Mouse (Mus musculus) neural tube, embryonic 11.5 days (tissue): ENCODE measurements around the gene Odaph. TPM values are rescaled to one million over a fixed set of nuclear protein-coding genes. Genes with fewer than 3 reads are reported as not detected.

Experiments used
- ATAC-seq: fragments of 200-750 bp; cut with Nextera tagmentation; 2 replicates; pipeline ENCODE4 v1.8.0; 2017; ENCODE audit warnings: moderate number of reproducible peaks, mild to moderate bottlenecking, moderate TSS enrichment, moderate library complexity; ENCODE audit not compliant: insufficient read depth, low FRiP score, low TSS enrichment
- DNase-seq: peaks from one replicate; pipeline ENCODE4 v3.0.0-alpha.2; 2015; ENCODE audit warnings: low spot score
- H3K27ac ChIP-seq: fragments of 300-500 bp; sonication (generic); 2 replicates; pipeline ENCODE4 v1.5.1; 2014; ENCODE audit warnings: low read depth, mild to moderate bottlenecking, low read length
- H3K27me3 ChIP-seq: fragments of 300-500 bp; sonication (generic); 2 replicates; pipeline ENCODE4 v1.6.1; 2014; ENCODE audit warnings: mild to moderate bottlenecking, low read length, mixed read lengths; ENCODE audit not compliant: control insufficient read depth, insufficient read depth
- H3K36me3 ChIP-seq: fragments of 300-500 bp; sonication (generic); 2 replicates; pipeline ENCODE4 v1.6.1; 2014; ENCODE audit warnings: mild to moderate bottlenecking, low read length, moderate library complexity, mixed read lengths; ENCODE audit not compliant: control insufficient read depth, insufficient read depth
- H3K4me1 ChIP-seq: fragments of 300-500 bp; sonication (generic); 2 replicates; pipeline ENCODE4 v1.6.1; 2014; ENCODE audit warnings: low read length, mixed read lengths; ENCODE audit not compliant: control insufficient read depth, insufficient read depth
- H3K4me2 ChIP-seq: fragments of 300-500 bp; sonication (generic); 2 replicates; pipeline ENCODE4 v1.6.1; 2014; ENCODE audit warnings: low read depth, mild to moderate bottlenecking, moderate library complexity
- H3K4me3 ChIP-seq: fragments of 300-500 bp; sonication (generic); 2 replicates; pipeline ENCODE4 v1.5.1; 2014; ENCODE audit warnings: low read depth, low read length
- H3K9ac ChIP-seq: fragments of 300-500 bp; sonication (generic); 2 replicates; pipeline ENCODE4 v1.6.1; 2014; ENCODE audit warnings: mild to moderate bottlenecking, low read length
- H3K9me3 ChIP-seq: fragments of 300-500 bp; sonication (generic); 2 replicates; pipeline ENCODE4 v1.6.1; 2016; ENCODE audit warnings: low read length; ENCODE audit not compliant: control insufficient read depth
- WGBS: fragments of 180-500 bp; shearing (Covaris S2); extraction: QIAGEN DNeasy Blood & Tissue Kit; methylation state at CpG from one replicate; pipeline ENCODE4 v1.1.7; 2014; 5-methylcytosine and 5-hydroxymethylcytosine counted together
- polyA plus RNA-seq: library from polyadenylated mRNA; unstranded; fragments of >200 nt; fragmentation: Nextera tagmentation; extraction: Ambion mirVana; gene quantifications from 2 replicates; pipeline ENCODE4 v1.2.1, GENCODE M21; 2014

Odaph gene
- polyA plus RNA-seq, 1 experiment from 2014 or later, result not detected

DNA sequence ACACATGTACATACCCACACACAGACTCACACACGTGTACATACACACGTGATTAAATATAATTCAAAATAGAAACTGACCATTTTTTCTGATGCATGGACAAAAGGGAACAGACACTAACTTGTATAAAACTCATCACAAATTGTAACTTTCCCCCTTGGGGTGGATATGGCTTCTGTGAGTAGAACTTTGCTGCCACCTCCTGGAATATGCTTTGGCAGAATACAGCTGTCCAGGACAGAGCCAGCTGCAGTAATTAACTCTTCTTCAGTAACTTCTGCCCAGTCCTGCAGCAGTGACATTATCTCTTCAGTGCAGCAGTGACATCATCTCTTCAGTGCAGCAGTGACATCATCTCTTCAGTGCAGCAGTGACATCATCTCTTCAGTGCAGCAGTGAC is 15.7 kb downstream of the Odaph start:
- 72% methylated on average over 2 of the region's 2 CpGs for WGBS
- Histone ChIP-seq H3K9me3 (no peaks in the 10 kb centered on the region), H3K4me3 (no peak overlapping the region), H3K36me3 (no peaks in the 10 kb centered on the region), H3K27ac (no peak overlapping the region), H3K4me1 (no peaks in the 10 kb centered on the region), H3K9ac (no peak overlapping the region), H3K27me3 (no peaks in the 10 kb centered on the region), H3K4me2 (no peak overlapping the region)
- DNase-seq (peak; percentile 16), ATAC-seq (no peak)

DNA sequence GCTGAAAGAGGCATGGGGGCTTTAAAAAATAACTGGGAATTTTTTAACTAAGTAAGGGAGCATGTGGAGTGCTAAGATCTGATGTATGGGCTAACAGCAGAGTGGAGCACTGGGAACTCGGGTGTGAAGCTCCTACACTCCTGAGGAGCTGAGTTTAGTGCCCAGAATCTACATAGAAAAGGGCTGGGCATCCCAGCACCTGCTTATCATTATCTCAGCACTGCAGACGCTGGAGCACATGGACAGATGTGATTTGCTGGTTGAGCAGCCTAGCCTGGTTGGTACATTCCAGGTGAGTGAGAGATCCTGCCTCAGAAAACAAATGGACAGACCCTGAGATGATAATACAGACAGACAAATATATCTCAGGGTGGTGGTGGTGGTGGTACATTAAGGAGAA is 22.6 kb downstream of the Odaph start:
- Histone ChIP-seq H3K9ac (no peak overlapping the region), H3K4me2 (no peak overlapping the region), H3K4me3 (no peak overlapping the region), H3K36me3 (no peaks in the 10 kb centered on the region), H3K4me1 (no peaks in the 10 kb centered on the region), H3K27ac (no peak overlapping the region), H3K9me3 (no peaks in the 10 kb centered on the region), H3K27me3 (no peaks in the 10 kb centered on the region)
- 21% methylated on average over 2 of the region's 2 CpGs for WGBS
- DNase-seq (no peak), ATAC-seq (no peak)

DNA sequence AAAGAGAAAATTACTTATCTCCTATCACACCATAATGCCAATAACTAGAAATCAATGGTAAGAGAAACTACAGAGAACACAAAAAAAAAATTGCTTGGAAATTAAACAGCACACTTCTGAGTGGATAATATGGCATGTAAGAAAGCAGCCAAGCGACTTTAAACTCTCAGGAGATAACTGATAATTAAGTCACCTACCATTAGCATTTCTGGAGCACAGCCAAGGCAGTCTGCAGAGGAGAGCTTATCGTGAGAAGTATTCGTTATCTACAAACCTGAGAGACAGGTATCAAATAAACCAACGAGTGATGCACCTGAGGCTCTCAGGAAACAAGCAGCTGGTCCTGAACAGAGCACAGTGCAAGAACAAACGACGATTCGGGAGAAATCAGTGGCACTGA is 24.5 kb downstream of the Odaph start:
- H3K4me1 ChIP-seq, result no peaks in the 10 kb centered on the region
- 75% methylated on average over 7 of the region's 7 CpGs for WGBS
- DNase-seq, result no peak
- H3K4me3 ChIP-seq, result no peak overlapping the region
- no peak overlapping the region for H3K27ac ChIP-seq
- ATAC-seq, result no peak
- H3K9me3 ChIP-seq, result no peaks in the 10 kb centered on the region
- no peaks in the 10 kb centered on the region for H3K27me3 ChIP-seq
- H3K9ac ChIP-seq, result no peak overlapping the region
- H3K4me2 ChIP-seq, result no peak overlapping the region
- no peaks in the 10 kb centered on the region for H3K36me3 ChIP-seq

DNA sequence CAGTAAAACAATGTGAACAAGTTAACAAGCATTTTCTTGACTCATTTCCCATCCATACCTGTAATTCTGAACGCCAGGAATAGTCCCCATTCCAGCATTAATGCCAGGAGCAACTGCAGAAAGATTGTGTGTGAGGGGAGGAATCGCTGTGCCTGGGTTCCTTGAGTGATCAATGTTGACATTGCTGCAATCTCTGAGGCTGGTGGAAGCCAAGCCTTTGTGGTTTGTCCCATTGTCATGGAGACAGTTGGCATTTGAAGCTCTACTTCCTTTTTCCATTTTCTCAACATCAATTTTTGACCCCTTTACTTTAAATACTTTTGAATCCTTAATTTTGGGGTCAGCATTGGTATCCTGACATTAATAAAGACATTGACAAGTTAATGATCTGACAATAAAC is 32.7 kb downstream of the Odaph start:
- no peaks in the 10 kb centered on the region for H3K9me3 ChIP-seq
- no peak overlapping the region for H3K27ac ChIP-seq
- H3K9ac ChIP-seq, result no peak overlapping the region
- no peaks in the 10 kb centered on the region for H3K27me3 ChIP-seq
- WGBS, result 68% methylated on average over 2 of the region's 2 CpGs
- no peaks in the 10 kb centered on the region for H3K36me3 ChIP-seq
- no peaks in the 10 kb centered on the region for H3K4me1 ChIP-seq
- H3K4me3 ChIP-seq, result no peak overlapping the region
- ATAC-seq (no peak), DNase-seq (no peak)
- no peak overlapping the region for H3K4me2 ChIP-seq

DNA sequence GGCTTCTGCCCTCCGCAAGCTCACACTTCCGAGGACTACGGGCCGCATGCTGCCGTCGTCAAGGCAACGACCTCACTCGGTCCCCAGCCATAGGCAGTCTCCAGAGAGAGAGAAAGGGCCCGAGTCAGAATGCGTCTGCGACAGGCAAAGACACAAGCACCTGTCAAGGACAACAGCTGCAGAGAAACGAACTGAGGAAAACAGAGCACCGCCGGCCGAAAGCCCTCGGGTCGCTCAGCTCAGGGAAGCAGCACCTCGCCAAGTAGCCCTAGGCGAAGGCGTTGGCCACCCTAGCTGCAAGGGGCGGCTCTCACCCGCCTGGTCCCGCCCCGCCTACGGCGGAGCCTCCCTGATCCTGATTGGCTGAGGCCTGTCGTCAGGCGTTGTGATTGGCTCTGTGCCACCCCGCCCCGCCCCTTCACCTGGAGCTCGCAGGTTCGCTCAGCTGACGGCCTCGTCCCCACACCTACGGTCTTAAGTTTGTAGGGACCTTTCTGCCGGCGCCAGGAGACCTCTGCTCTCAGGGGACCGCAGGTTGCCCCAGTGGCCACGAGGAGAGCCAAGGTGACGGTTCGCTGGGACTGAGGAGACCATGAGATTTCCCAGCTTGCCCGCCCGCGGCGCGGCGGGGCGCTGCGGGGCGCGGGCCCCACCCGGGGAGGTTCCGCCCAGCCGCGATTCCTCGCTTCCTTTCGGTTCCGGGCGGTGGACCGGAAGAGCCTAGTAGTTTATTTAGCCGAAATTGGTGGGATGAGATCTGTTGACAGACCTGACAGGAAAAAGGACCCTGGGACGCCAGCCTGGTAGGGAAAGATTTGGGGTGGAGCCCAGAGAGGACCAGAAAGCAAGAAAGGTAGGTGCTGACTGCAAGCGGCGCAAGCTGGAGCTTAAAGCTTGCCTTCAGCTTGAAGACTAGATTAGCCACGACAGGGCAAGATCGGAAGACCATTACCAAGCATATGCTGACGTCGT is 55.4 kb downstream of the Odaph start:
- ATAC-seq (peak; percentile 99), DNase-seq (peak; percentile 86)
- no peaks in the 10 kb centered on the region for H3K4me1 ChIP-seq
- under 1% methylated on average over 68 of the region's 68 CpGs for whole genome bisulfite sequencing
- H3K9me3 ChIP-seq, result no peaks in the 10 kb centered on the region
- H3K4me3 ChIP-seq, result peak overlapping the region; percentile 72
- H3K27ac ChIP-seq, result no peak overlapping the region
- H3K9ac ChIP-seq, result peak overlapping the region; percentile 42
- peaks cover 6% of the 10 kb centered on the region for H3K27me3 ChIP-seq
- H3K36me3 ChIP-seq, result no peaks in the 10 kb centered on the region
- H3K4me2 ChIP-seq, result peak overlapping the region; percentile 98

DNA sequence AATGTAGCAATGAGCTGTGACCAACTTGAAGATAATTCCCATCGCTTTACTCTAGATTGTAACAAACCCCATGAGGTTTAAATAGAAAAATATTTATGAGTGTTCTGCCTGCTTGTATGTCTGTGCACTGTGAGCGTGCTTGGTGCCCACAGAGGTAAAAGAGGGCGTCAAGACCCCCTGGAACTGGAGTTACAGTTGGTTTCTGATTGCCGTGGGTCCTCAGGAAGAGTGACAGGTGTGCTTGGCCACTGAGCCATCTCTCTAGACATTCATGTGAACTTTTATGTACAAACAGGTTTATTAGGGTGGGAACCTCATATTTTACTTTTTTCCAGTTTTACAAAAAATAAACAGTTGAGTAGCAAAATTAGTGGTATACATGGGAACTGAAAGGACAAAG is 56.5 kb downstream of the Odaph start, which contains the start of gene Cdkl2:
Gene Cdkl2 (minus strand): TSS at position 101 of the 400 bp plus-strand sequence.
- ATAC-seq, result no peak
- WGBS, result 77% methylated on average over 4 of the region's 4 CpGs
- peak within 1 kb of the TSS; percentile 72 for H3K4me3 ChIP-seq

More for the DNA sequence above, 56.5 kb downstream of the Odaph start, which contains the start of gene Cdkl2:
- H3K27ac ChIP-seq, result no peak within 1 kb of the TSS
- no peak for DNase-seq
- H3K27me3 ChIP-seq, result peaks cover 6% of the 10 kb centered on the region
- H3K4me1 ChIP-seq, result no peaks in the 10 kb centered on the region
- peak within 1 kb of the TSS; percentile 42 for H3K9ac ChIP-seq
- H3K9me3 ChIP-seq, result no peaks in the 10 kb centered on the region
- peak within 1 kb of the TSS; percentile 98 for H3K4me2 ChIP-seq
- H3K36me3 ChIP-seq, result no peaks in the 10 kb centered on the region

Other genes starting within 250 kb of the Odaph start
- gene Rchy1, start 24.4 kb upstream of the Odaph start, polyA plus RNA-seq, result 44.8 and 50.4 TPM in 2 replicates
- 0.93 TPM in 2 replicates for gene Cdkl2, start 56.4 kb downstream of the Odaph start, polyA plus RNA-seq
- 301 and 308 TPM in 2 replicates for gene G3bp2, start 96.2 kb downstream of the Odaph start, polyA plus RNA-seq
- gene Uso1, start 150.5 kb downstream of the Odaph start, polyA plus RNA-seq, result 26.9 and 28.1 TPM in 2 replicates
- gene U90926, start 227.9 kb downstream of the Odaph start, polyA plus RNA-seq, result not detected in 2 replicates